ENCODE assay signal across 32 mouse cellular contexts in the genomic region with DNA sequence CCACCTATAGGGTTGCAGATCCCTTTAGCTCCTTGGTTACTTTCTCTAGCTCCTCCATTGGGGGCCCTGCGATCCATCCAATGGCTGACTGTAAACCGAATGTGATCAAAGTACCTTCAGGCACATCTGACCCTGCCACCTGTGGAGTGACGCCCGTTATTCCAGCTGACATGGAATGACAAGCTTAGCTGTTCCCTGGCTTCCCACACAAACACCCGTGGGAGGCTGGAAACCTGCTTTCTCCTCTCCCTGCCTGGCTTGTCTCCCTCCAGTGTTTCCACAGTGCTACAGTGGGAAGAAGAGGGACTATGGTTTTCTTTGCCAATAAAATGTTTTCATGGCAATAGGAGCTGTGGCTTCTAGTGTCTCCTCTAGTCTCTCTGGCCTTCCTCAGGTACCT. TPM values are rescaled to one million over a fixed set of nuclear protein-coding genes. Genes with fewer than 3 reads are reported as not detected.
"Had no signal": no experiment of that assay in that cellular context is flagged by ENCODE, and none has a peak within 500 bp of the region (broad histone marks: within the 10 kb centered on the region; RNA-seq: fewer than 3 reads in every experiment).

No protein-coding gene starts in this region.

- H3K9ac ChIP-seq: limb, embryonic 13.5 days; liver, embryonic 12.5 days; liver, embryonic 15.5 days; lung, embryonic 15.5 days; midbrain, embryonic 13.5 days; neural tube, embryonic 13.5 days had no signal

- H3K36me3 ChIP-seq: limb, embryonic 10.5 days; limb, embryonic 13.5 days; liver, embryonic 12.5 days; liver, embryonic 15.5 days; lung, embryonic 15.5 days; midbrain, embryonic 10.5 days; midbrain, embryonic 13.5 days; neural tube, embryonic 13.5 days had no signal

- H3K27ac ChIP-seq: left cerebral cortex, adult 2 months; limb, embryonic 10.5 days; limb, embryonic 13.5 days; liver, embryonic 12.5 days; liver, embryonic 15.5 days; lung, embryonic 15.5 days; midbrain, embryonic 10.5 days; midbrain, embryonic 13.5 days; neural tube, embryonic 13.5 days; stomach, postnatal 0 days had no signal

- H3K4me3 ChIP-seq: left cerebral cortex, adult 2 months; limb, embryonic 10.5 days; limb, embryonic 13.5 days; liver, embryonic 12.5 days; liver, embryonic 15.5 days; lung, embryonic 15.5 days; megakaryocyte, embryonic 14.5 days; midbrain, embryonic 10.5 days; midbrain, embryonic 13.5 days; myocyte; neural tube, embryonic 13.5 days had no signal

- ATAC-seq: inflammation-experienced regulatory T-cells, adult 6 months; liver, embryonic 12.5 days; midbrain, embryonic 13.5 days; midbrain, embryonic 16.5 days had no signal

- H3K4me1 ChIP-seq: limb, embryonic 10.5 days; limb, embryonic 13.5 days; liver, embryonic 12.5 days; liver, embryonic 15.5 days; lung, embryonic 15.5 days had no signal

- DNase-seq: kidney, adult 18-20 months; kidney, adult 9 months; kidney, postnatal 14 days; kidney, postnatal 4 days; liver; lung, adult 18-20 months; lung, postnatal 10 days; lung, postnatal 36 days; right cerebral cortex, postnatal 25 days; thymus, postnatal 25 days had no signal

- H3K27me3 ChIP-seq: limb, embryonic 13.5 days; liver, embryonic 12.5 days; liver, embryonic 15.5 days; lung, embryonic 15.5 days; midbrain, embryonic 13.5 days; neural tube, embryonic 13.5 days had no signal

- H3K4me2 ChIP-seq: limb, embryonic 13.5 days; liver, embryonic 12.5 days; liver, embryonic 15.5 days; lung, embryonic 15.5 days; midbrain, embryonic 13.5 days; neural tube, embryonic 13.5 days had no signal

- H3K9me3 ChIP-seq: limb, embryonic 10.5 days; limb, embryonic 13.5 days; liver, embryonic 12.5 days; liver, embryonic 15.5 days; lung, embryonic 15.5 days; midbrain, embryonic 10.5 days; midbrain, embryonic 13.5 days; neural tube, embryonic 13.5 days had no signal

RNA-seq across cellular contexts. Expression of a gene that starts 28.0 kb away (rescaled TPM):
- total RNA-seq: left cerebral cortex, adult 2 months; left cerebral cortex, postnatal 25 days; monocyte, adult 5-6 weeks; neutrophil, adult 5-6 weeks had no signal
- polyA plus RNA-seq: intestine, embryonic 16.5 days; kidney, embryonic 16.5 days; limb, embryonic 10.5 days; limb, embryonic 13.5 days; liver, embryonic 12.5 days; lung, embryonic 15.5 days; midbrain, embryonic 10.5 days; midbrain, embryonic 13.5 days; midbrain, embryonic 16.5 days; neural tube, embryonic 13.5 days; stomach, embryonic 14.5 days had no signal

RNA-seq across cellular contexts. Expression of a gene that starts 28.6 kb away (rescaled TPM):
- total RNA-seq: layer of hippocampus, postnatal 36 days; left cerebral cortex, adult 2 months; left cerebral cortex, postnatal 25 days; monocyte, adult 5-6 weeks; neutrophil, adult 5-6 weeks had no signal
- polyA plus RNA-seq: inflammation-experienced regulatory T-cells, adult 6 months; limb, embryonic 10.5 days; limb, embryonic 13.5 days; liver, embryonic 12.5 days; midbrain, embryonic 10.5 days; midbrain, embryonic 13.5 days; midbrain, embryonic 16.5 days; myocyte; neural tube, embryonic 13.5 days; stomach, embryonic 14.5 days; thymus, postnatal 0 days had no signal

RNA-seq across cellular contexts. Expression of a gene that starts 40.2 kb away (rescaled TPM):
- total RNA-seq: layer of hippocampus, postnatal 36 days; left cerebral cortex, adult 2 months; left cerebral cortex, postnatal 25 days; monocyte, adult 5-6 weeks; neutrophil, adult 5-6 weeks had no signal
- polyA plus RNA-seq: inflammation-experienced regulatory T-cells, adult 6 months; intestine, embryonic 16.5 days; kidney, embryonic 16.5 days; limb, embryonic 10.5 days; limb, embryonic 13.5 days; liver, embryonic 12.5 days; lung, embryonic 15.5 days; midbrain, embryonic 10.5 days; midbrain, embryonic 13.5 days; midbrain, embryonic 16.5 days; myocyte; neural tube, embryonic 13.5 days; stomach, embryonic 14.5 days; stomach, postnatal 0 days; thymus, postnatal 0 days had no signal

RNA-seq across cellular contexts. Expression of a gene that starts 55.5 kb away (rescaled TPM):
- total RNA-seq: layer of hippocampus, postnatal 36 days; left cerebral cortex, adult 2 months; left cerebral cortex, postnatal 25 days; monocyte, adult 5-6 weeks; neutrophil, adult 5-6 weeks had no signal
- polyA plus RNA-seq: inflammation-experienced regulatory T-cells, adult 6 months; kidney, embryonic 16.5 days; limb, embryonic 10.5 days; limb, embryonic 13.5 days; lung, embryonic 15.5 days; midbrain, embryonic 10.5 days; midbrain, embryonic 13.5 days; midbrain, embryonic 16.5 days; myocyte; neural tube, embryonic 13.5 days; thymus, postnatal 0 days had no signal

RNA-seq across cellular contexts. Expression of a gene that starts 58.7 kb away (rescaled TPM):
- total RNA-seq: monocyte, adult 5-6 weeks; neutrophil, adult 5-6 weeks had no signal
- polyA plus RNA-seq: limb, embryonic 10.5 days; limb, embryonic 13.5 days; liver, embryonic 12.5 days; liver, embryonic 15.5 days; midbrain, embryonic 10.5 days; midbrain, embryonic 13.5 days; midbrain, embryonic 16.5 days; neural tube, embryonic 13.5 days; stomach, embryonic 14.5 days had no signal
